Mouse (Mus musculus) lung, postnatal 25 days (tissue): ENCODE measurements around the gene Mypop.

Source experiments
- DNase-seq: peaks from one replicate; pipeline ENCODE4 v3.0.0; 2022; ENCODE audit warnings: low spot score

Gene Mypop

GRCm38 (mm10) chr7:18989995-18990394 lies 1.1 kb upstream of the Mypop start:
- no peak for DNase-seq

GRCm38 (mm10) chr7:18991660-18992293 lies 732 bp downstream of the Mypop start:
- DNase-seq = no peak

GRCm38 (mm10) chr7:18992294-18992675 lies 1.2 kb downstream of the Mypop start:
- DNase-seq = no peak

GRCm38 (mm10) chr7:18993036-18993435 lies 2.0 kb downstream of the Mypop start:
- no peak for DNase-seq

GRCm38 (mm10) chr7:18998835-18999234 lies 7.8 kb downstream of the Mypop start:
- DNase-seq = no peak

GRCm38 (mm10) chr7:19000421-19000820 lies 9.4 kb downstream of the Mypop start:
- DNase-seq = no peak

- peak; percentile 80 for DNase-seq
These were observed 10.2 kb downstream of the Mypop start for GRCm38 (mm10) chr7:19001066-19001806.

GRCm38 (mm10) chr7:19001807-19002085 lies 10.7 kb downstream of the Mypop start:
- no peak for DNase-seq

GRCm38 (mm10) chr7:19002115-19002514 lies 11.1 kb downstream of the Mypop start:
- DNase-seq = no peak

- DNase-seq = peak; percentile 89
These were observed 11.9 kb downstream of the Mypop start for GRCm38 (mm10) chr7:19002848-19003498.

GRCm38 (mm10) chr7:19003902-19004630 lies 13.0 kb downstream of the Mypop start, which contains the start of gene Irf2bp1:
Gene Irf2bp1 (plus strand): TSS chr7:19004044.
- DNase-seq = peak; percentile 96

- no peak for DNase-seq
These were observed 13.6 kb downstream of the Mypop start for GRCm38 (mm10) chr7:19004631-19005079.

GRCm38 (mm10) chr7:19005417-19006121 lies 14.5 kb downstream of the Mypop start:
- DNase-seq = no peak

GRCm38 (mm10) chr7:19006476-19006875 lies 15.4 kb downstream of the Mypop start:
- DNase-seq = peak; percentile 88

- no peak for DNase-seq
These were observed 16.3 kb downstream of the Mypop start for GRCm38 (mm10) chr7:19007026-19007977.

- no peak for DNase-seq
These were observed 19.5 kb downstream of the Mypop start for GRCm38 (mm10) chr7:19010581-19010980.

GRCm38 (mm10) chr7:19012025-19012621 lies 21.1 kb downstream of the Mypop start:
- DNase-seq = peak; percentile 36

- no peak for DNase-seq
These were observed 21.8 kb downstream of the Mypop start for GRCm38 (mm10) chr7:19012882-19013281.

GRCm38 (mm10) chr7:19014452-19014851 lies 23.4 kb downstream of the Mypop start:
- no peak for DNase-seq

- no peak for DNase-seq
These were observed 25.0 kb downstream of the Mypop start for GRCm38 (mm10) chr7:19016042-19016441.
